Mouse (Mus musculus) liver, adult 2 months (tissue): ENCODE results near the gene Kcnq5. TPM values are rescaled to one million over a fixed set of nuclear protein-coding genes. Genes with fewer than 3 reads are reported as not detected.

Source experiments
- DNase-seq: peaks from one replicate; pipeline ENCODE4 v3.0.0-alpha.2; 2011; ENCODE audit warnings: low read depth, low spot score; ENCODE audit errors: extremely low read depth
- H3K27ac ChIP-seq: fragments of 200-500 bp; replicated peaks from 2 replicates; pipeline ENCODE4 v1.5.1; 2012; ENCODE audit warnings: low read depth, mild to moderate bottlenecking, control low read depth, inconsistent platforms, low read length; ENCODE audit not compliant: insufficient read depth
- H3K27me3 ChIP-seq: fragments of 200-500 bp; 2 replicates; pipeline ENCODE4 v1.6.1; 2012; ENCODE audit warnings: mild to moderate bottlenecking, moderate library complexity, low read length, inconsistent platforms; ENCODE audit not compliant: control insufficient read depth, insufficient read depth
- H3K36me3 ChIP-seq: fragments of 200-500 bp; 2 replicates; pipeline ENCODE4 v1.6.1; 2012; ENCODE audit warnings: low read length, inconsistent platforms; ENCODE audit not compliant: control insufficient read depth, insufficient read depth
- H3K4me1 ChIP-seq: fragments of 200-500 bp; 2 replicates; pipeline ENCODE4 v1.6.1; 2011; ENCODE audit warnings: low read length; ENCODE audit not compliant: control insufficient read depth, insufficient read depth
- H3K4me3 ChIP-seq: fragments of 200-500 bp; 2 replicates; pipeline ENCODE4 v1.5.1; 2011; ENCODE audit warnings: low read depth, mild to moderate bottlenecking, control low read depth, low read length, moderate library complexity; ENCODE audit not compliant: insufficient read depth
- H3K79me2 ChIP-seq: fragments of 200-500 bp; 2 replicates; pipeline ENCODE4 v1.6.1; 2012; ENCODE audit warnings: inconsistent platforms, mild to moderate bottlenecking, low read length, moderate library complexity; ENCODE audit not compliant: control insufficient read depth, insufficient read depth
- H3K9ac ChIP-seq: fragments of 200-500 bp; 2 replicates; pipeline ENCODE4 v1.6.1; 2012; ENCODE audit warnings: low read depth, mild to moderate bottlenecking, control low read depth, inconsistent platforms, low read length
- CTCF ChIP-seq: fragments of 200-500 bp; IDR thresholded peaks from 2 replicates; pipeline ENCODE4 v1.5.1; 2011; ENCODE audit warnings: low read depth, low read length, control low read depth
- POLR2A ChIP-seq: fragments of 200-500 bp; IDR thresholded peaks from 2 replicates; pipeline ENCODE4 v1.6.1; 2011; ENCODE audit warnings: low read length, control low read depth; ENCODE audit not compliant: insufficient read depth; ENCODE audit errors: extremely low read depth
- WGBS: fragments of 180-500 bp; shearing (Covaris S2); methylation state at CpG from one replicate; pipeline ENCODE4 v1.1.7; 2018; 5-methylcytosine and 5-hydroxymethylcytosine counted together
- polyA plus RNA-seq: library from polyadenylated mRNA; depleted of rRNA; stranded (reverse); fragments of >200 nt; gene quantifications from 2 replicates; pipeline ENCODE4 v1.2.3, GENCODE M21; 2012
- total RNA-seq: library from RNA; depleted of rRNA; stranded (reverse); fragments of >200 nt; gene quantifications from 2 replicates; pipeline ENCODE4 v1.2.3, GENCODE M21; 2014

Gene Kcnq5
- total and polyA plus RNA-seq, 2 experiments = 0.09 TPM

DNA sequence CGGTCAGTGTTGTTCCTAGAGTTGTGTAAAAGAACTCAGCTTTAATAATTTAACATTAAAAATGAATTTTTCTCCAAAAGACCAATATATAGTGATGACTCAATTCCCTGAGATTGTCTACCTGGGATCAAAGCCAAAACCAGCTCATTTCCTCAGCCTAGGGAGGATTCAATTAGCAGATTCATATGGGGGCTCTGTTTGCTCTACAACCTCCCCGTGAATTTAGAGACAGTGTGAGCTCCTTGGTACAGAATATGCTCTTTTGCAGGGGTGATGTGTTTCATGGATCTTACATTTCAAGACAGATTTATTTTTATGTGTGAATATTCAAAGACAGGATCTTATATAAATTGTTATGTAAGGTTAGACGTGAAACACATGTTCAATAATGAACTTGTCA is 284.9 kb downstream of the Kcnq5 start:
- Histone ChIP-seq H3K79me2 (no peaks in the 10 kb centered on the region), H3K36me3 (no peaks in the 10 kb centered on the region), H3K9ac (no peak overlapping the region), H3K27ac (no peak overlapping the region), H3K4me3 (no peak overlapping the region), H3K4me1 (no peaks in the 10 kb centered on the region), H3K27me3 (no peaks in the 10 kb centered on the region)
- no peak for DNase-seq
- no peak for TF ChIP-seq CTCF
- no peak for TF ChIP-seq POLR2A
- 90% methylated on average over 3 of the region's 3 CpGs for WGBS

DNA sequence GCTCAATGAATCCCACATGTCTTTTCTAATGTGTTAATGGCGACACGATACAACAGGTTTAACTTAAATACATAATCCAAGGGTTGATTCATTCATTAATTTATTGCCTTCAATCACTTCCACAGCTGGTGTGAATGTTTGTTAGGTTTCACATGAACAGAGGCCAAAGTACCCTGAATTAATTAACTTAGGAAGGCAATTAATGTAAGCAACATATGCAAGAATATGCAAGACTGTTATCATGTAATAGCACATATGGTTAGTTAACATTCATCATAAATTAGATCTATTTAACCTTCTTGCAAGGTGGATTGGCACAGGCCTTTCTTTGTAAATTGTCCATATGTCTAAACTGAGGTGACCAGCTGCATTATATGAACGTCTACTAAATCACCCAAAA is 300.9 kb downstream of the Kcnq5 start:
- Histone ChIP-seq H3K4me1 (no peaks in the 10 kb centered on the region), H3K27me3 (no peaks in the 10 kb centered on the region), H3K9ac (no peak overlapping the region), H3K36me3 (no peaks in the 10 kb centered on the region), H3K79me2 (no peaks in the 10 kb centered on the region), H3K27ac (no peak overlapping the region), H3K4me3 (no peak overlapping the region)
- no peak for TF ChIP-seq POLR2A
- TF ChIP-seq CTCF = no peak
- 81% methylated on average over 3 of the region's 3 CpGs for WGBS
- no peak for DNase-seq

DNA sequence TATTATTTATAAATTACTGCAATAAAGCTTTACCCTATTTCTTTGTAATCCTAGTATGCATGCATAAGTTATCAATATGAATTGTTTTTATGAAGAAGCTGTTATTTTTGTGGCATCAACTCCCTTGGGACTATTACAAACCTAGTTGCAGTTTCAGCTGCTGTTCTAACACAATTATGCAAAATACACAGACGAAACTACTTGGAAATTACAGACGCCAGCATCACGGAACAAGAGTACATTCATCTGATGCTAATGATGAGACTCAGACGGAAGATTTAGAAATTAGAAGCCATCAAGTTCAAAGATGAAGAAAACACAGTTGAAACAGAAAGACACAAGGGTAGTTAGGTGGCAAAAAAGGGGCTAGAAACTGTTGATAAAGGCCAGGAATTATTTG is 310.9 kb downstream of the Kcnq5 start:
- H3K4me3 ChIP-seq = no peak overlapping the region
- WGBS = 78% methylated on average over 4 of the region's 4 CpGs
- TF ChIP-seq CTCF = no peak
- no peak for TF ChIP-seq POLR2A

DNA sequence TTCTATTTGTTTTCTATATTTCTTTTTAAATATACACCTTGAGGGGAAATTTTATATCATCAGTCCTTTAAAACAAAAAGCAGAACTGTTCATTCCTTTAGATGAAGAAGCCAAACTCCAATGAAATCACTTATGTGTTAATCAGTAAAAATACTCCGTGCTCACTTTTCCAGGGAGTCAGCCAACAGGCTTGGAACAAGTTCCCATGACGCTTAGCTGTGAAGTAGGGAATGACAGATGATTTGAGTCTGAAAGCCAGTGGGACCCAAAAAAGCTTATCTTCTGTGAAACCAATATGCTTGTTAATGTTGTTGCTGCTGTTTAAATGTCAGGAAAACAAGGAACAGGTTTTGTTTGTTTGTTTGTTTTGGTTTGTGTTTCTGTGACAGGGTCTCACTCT is 326.3 kb downstream of the Kcnq5 start:
- no peak overlapping the region for H3K27ac ChIP-seq
- H3K4me3 ChIP-seq = no peak overlapping the region
- H3K27me3 ChIP-seq = no peaks in the 10 kb centered on the region
- WGBS = 62% methylated on average over 2 of the region's 2 CpGs
- no peaks in the 10 kb centered on the region for H3K4me1 ChIP-seq
- no peaks in the 10 kb centered on the region for H3K79me2 ChIP-seq
- H3K9ac ChIP-seq = no peak overlapping the region
- TF ChIP-seq CTCF (no peak), POLR2A (no peak)
- H3K36me3 ChIP-seq = no peaks in the 10 kb centered on the region
- no peak for DNase-seq

More for the DNA sequence above, 310.9 kb downstream of the Kcnq5 start:
- H3K4me1 ChIP-seq = no peaks in the 10 kb centered on the region
- no peaks in the 10 kb centered on the region for H3K36me3 ChIP-seq
- no peak for DNase-seq
- no peaks in the 10 kb centered on the region for H3K79me2 ChIP-seq
- H3K27me3 ChIP-seq = no peaks in the 10 kb centered on the region
- H3K9ac ChIP-seq = no peak overlapping the region
- no peak overlapping the region for H3K27ac ChIP-seq

DNA sequence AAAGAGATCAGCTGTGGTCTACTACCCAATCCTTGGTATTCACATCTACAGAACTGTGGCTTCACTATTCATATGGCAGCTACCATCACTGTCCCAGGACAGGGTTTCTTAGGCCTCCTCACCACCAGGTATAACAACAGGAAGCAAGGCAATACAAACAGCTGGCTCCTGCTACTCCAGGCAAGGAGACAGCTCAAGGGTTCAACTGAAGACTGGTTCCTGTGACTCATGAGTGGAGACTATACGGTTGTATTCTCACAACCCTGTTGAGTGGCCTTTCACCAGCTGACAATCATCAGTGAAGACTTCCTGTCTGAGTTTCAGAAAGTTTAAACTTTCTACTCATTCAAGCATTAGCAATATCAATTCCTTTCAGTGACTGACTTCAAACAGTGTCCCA is 327.7 kb downstream of the Kcnq5 start:
- DNase-seq = no peak
- no peak overlapping the region for H3K27ac ChIP-seq
- H3K36me3 ChIP-seq = no peaks in the 10 kb centered on the region
- TF ChIP-seq POLR2A (no peak), CTCF (no peak)
- H3K4me3 ChIP-seq = no peak overlapping the region
- H3K9ac ChIP-seq = no peak overlapping the region
- WGBS = 66% methylated on average over 1 of the region's 1 CpGs
- no peaks in the 10 kb centered on the region for H3K4me1 ChIP-seq
- H3K79me2 ChIP-seq = no peaks in the 10 kb centered on the region
- H3K27me3 ChIP-seq = no peaks in the 10 kb centered on the region

DNA sequence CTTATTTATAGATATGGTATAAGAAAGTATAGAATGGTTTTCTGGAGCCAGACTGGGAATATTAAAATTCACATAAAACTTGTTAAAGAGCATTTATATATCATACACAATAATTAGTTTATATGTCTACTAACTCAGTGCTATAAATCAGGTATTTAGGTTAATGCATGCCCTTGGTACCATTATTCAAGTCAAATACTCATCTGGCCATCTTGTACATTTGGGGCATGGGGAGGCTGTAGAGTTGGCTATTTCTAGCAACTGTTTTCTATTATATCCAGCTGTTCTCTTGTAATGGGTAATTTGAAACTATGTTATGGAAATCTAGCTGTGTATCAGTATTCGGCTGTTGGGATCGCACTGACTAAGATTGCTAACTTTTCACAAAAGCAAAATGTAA is 339.3 kb downstream of the Kcnq5 start:
- DNase-seq = no peak
- Histone ChIP-seq H3K4me3 (no peak overlapping the region), H3K27ac (no peak overlapping the region), H3K9ac (no peak overlapping the region), H3K36me3 (no peaks in the 10 kb centered on the region), H3K27me3 (no peaks in the 10 kb centered on the region), H3K79me2 (no peaks in the 10 kb centered on the region), H3K4me1 (no peaks in the 10 kb centered on the region)
- TF ChIP-seq POLR2A (no peak), CTCF (no peak)
- WGBS = 92% methylated on average over 2 of the region's 2 CpGs
